In genomic region chr17:35097164-35097655, GRCm38 (mm10) we compare ENCODE assay signal across 13 mouse cellular contexts. TPM values are rescaled to one million over a fixed set of nuclear protein-coding genes. Genes with fewer than 3 reads are reported as not detected.
DNase-seq lines count a peak whose midpoint lies in the region; ATAC-seq and TF ChIP-seq lines count a peak whose summit lies in the region.
"Had no signal": no experiment of that assay in that cellular context is flagged by ENCODE, and none has a peak within 500 bp of the region (broad histone marks: within the 10 kb centered on the region; RNA-seq: fewer than 3 reads in every experiment).

No protein-coding gene starts in this region.

- peak; percentile 58 for ATAC-seq in frontal cortex, adult (ENCODE audit: low TSS enrichment)
- no peak for ATAC-seq in hindbrain, embryonic 14.5 days (ENCODE audit: low FRiP score)
- ATAC-seq in midbrain, embryonic 13.5 days, result no peak

- H3K4me3 ChIP-seq in lung, adult 2 months (replicated peaks; ENCODE audit: extremely low read depth, low read depth, low read length), result no peak overlapping the region
- H3K4me3 ChIP-seq in limb, embryonic 10.5 days, result no peak overlapping the region
- no peak overlapping the region for H3K4me3 ChIP-seq in hindbrain, embryonic 14.5 days (replicated peaks; ENCODE audit: low read length)
- no peak overlapping the region for H3K4me3 ChIP-seq in midbrain, embryonic 13.5 days (replicated peaks)
- H3K4me3 ChIP-seq: embryonic facial prominence, embryonic 15.5 days; hindbrain, embryonic 13.5 days had no signal

- no peak for TF ChIP-seq CTCF in lung, adult 2 months (IDR thresholded peaks at IDR 0.05; ENCODE audit: insufficient read depth, low read length)

- TF ChIP-seq POLR2A in lung, adult 2 months (IDR thresholded peaks at IDR 0.05; ENCODE audit: borderline replicate concordance, extremely low read depth, low read depth, low read length), result no peak

- no peak overlapping the region for H3K4me2 ChIP-seq in hindbrain, embryonic 14.5 days (replicated peaks)
- H3K4me2 ChIP-seq in midbrain, embryonic 13.5 days (replicated peaks), result no peak overlapping the region
- H3K4me2 ChIP-seq: embryonic facial prominence, embryonic 15.5 days; hindbrain, embryonic 13.5 days had no signal

- WGBS in lung, adult 2 months, result 88% methylated on average over 12 of the region's 12 CpGs
- WGBS in limb, embryonic 10.5 days, result 88% methylated on average over 12 of the region's 12 CpGs
- 76% methylated on average over 12 of the region's 12 CpGs for WGBS in hindbrain, embryonic 14.5 days
- WGBS in midbrain, embryonic 13.5 days, result 73% methylated on average over 12 of the region's 12 CpGs

- no peaks in the 10 kb centered on the region for H3K27me3 ChIP-seq in limb, embryonic 10.5 days (ENCODE audit: low read depth, poor library complexity, severe bottlenecking)
- H3K27me3 ChIP-seq in hindbrain, embryonic 14.5 days (ENCODE audit: control insufficient read depth, insufficient read depth, low read length), result no peaks in the 10 kb centered on the region
- H3K27me3 ChIP-seq in midbrain, embryonic 13.5 days, result no peaks in the 10 kb centered on the region
- H3K27me3 ChIP-seq: embryonic facial prominence, embryonic 15.5 days; hindbrain, embryonic 13.5 days had no signal

- H3K9ac ChIP-seq in hindbrain, embryonic 14.5 days, result no peak overlapping the region
- H3K9ac ChIP-seq in midbrain, embryonic 13.5 days (replicated peaks), result no peak overlapping the region
- H3K9ac ChIP-seq: embryonic facial prominence, embryonic 15.5 days had no signal

- H3K4me1 ChIP-seq in lung, adult 2 months (ENCODE audit: control insufficient read depth, insufficient read depth, low read length), result peaks cover 4% of the 10 kb centered on the region
- no peaks in the 10 kb centered on the region for H3K4me1 ChIP-seq in limb, embryonic 10.5 days
- no peaks in the 10 kb centered on the region for H3K4me1 ChIP-seq in hindbrain, embryonic 14.5 days (replicated peaks; ENCODE audit: control insufficient read depth, insufficient read depth, low read length)
- H3K4me1 ChIP-seq in midbrain, embryonic 13.5 days (replicated peaks), result no peaks in the 10 kb centered on the region
- H3K4me1 ChIP-seq: embryonic facial prominence, embryonic 15.5 days; hindbrain, embryonic 13.5 days had no signal

- 0 out of 2 replicates have a peak overlapping the region, but pooled peaks have one; percentile 33 for H3K27ac ChIP-seq in limb, embryonic 10.5 days
- no peak overlapping the region for H3K27ac ChIP-seq in hindbrain, embryonic 14.5 days
- H3K27ac ChIP-seq in midbrain, embryonic 13.5 days, result no peak overlapping the region
- H3K27ac ChIP-seq: embryonic facial prominence, embryonic 15.5 days; hindbrain, embryonic 13.5 days had no signal

- peaks cover 95% of the 10 kb centered on the region for H3K36me3 ChIP-seq in limb, embryonic 10.5 days
- peaks cover 99% of the 10 kb centered on the region for H3K36me3 ChIP-seq in hindbrain, embryonic 14.5 days (replicated peaks; ENCODE audit: control insufficient read depth, insufficient read depth)
- peaks cover 98% of the 10 kb centered on the region for H3K36me3 ChIP-seq in midbrain, embryonic 13.5 days

- no peaks in the 10 kb centered on the region for H3K9me3 ChIP-seq in limb, embryonic 10.5 days (replicated peaks)
- no peaks in the 10 kb centered on the region for H3K9me3 ChIP-seq in hindbrain, embryonic 14.5 days (ENCODE audit: control insufficient read depth, low read length)
- H3K9me3 ChIP-seq in midbrain, embryonic 13.5 days, result no peaks in the 10 kb centered on the region
- H3K9me3 ChIP-seq: embryonic facial prominence, embryonic 15.5 days; hindbrain, embryonic 13.5 days had no signal

- no peak for DNase-seq in frontal cortex, postnatal 25 days (ENCODE audit: low spot score in 2 of 2)
- DNase-seq in lung, postnatal 14 days, result peak; percentile 35
- DNase-seq in lung, adult 2 months, result no peak
- DNase-seq in cerebellum, adult 8-10 months, result peak; percentile 67
- no peak for DNase-seq in limb, embryonic 10.5 days (ENCODE audit: low spot score)
- DNase-seq in hindbrain, embryonic 14.5 days (ENCODE audit: low spot score), result no peak
- DNase-seq: gastrocnemius, postnatal 14 days had no signal

RNA-seq across cellular contexts. Expression of gene Abhd16a, which starts 8.1 kb away (rescaled TPM):
- polyA plus RNA-seq in lung, adult 2 months (2012; rRNA removed), result 196 and 245 TPM in 2 replicates
- 53.3 and 63.6 TPM in 2 replicates for polyA plus RNA-seq in limb, embryonic 10.5 days (2016; fragmentation: Nextera tagmentation; extraction: Ambion mirVana)
- polyA plus RNA-seq in hindbrain, embryonic 14.5 days (2014; fragmentation: Nextera tagmentation; extraction: Ambion mirVana), result 86.8 and 89.1 TPM in 2 replicates
- 85.1 and 86.5 TPM in 2 replicates for polyA plus RNA-seq in midbrain, embryonic 13.5 days (2015; fragmentation: Nextera tagmentation; extraction: Ambion mirVana)

RNA-seq across cellular contexts. Expression of gene Ly6g5c, which starts 10.9 kb away (rescaled TPM):
- not detected in 2 replicates for polyA plus RNA-seq in lung, adult 2 months (2012; rRNA removed)
- not detected in 2 replicates for polyA plus RNA-seq in limb, embryonic 10.5 days (2016; fragmentation: Nextera tagmentation; extraction: Ambion mirVana)
- not detected in 2 replicates for polyA plus RNA-seq in hindbrain, embryonic 14.5 days (2014; fragmentation: Nextera tagmentation; extraction: Ambion mirVana)
- polyA plus RNA-seq in midbrain, embryonic 13.5 days (2015; fragmentation: Nextera tagmentation; extraction: Ambion mirVana), result not detected in 2 replicates
- polyA plus RNA-seq: embryonic facial prominence, embryonic 15.5 days; limb, embryonic 11.5 days; neural tube, embryonic 14.5 days had no signal

RNA-seq across cellular contexts. Expression of gene Ly6g6f, which starts 11.8 kb away (rescaled TPM):
- 0.16 and 0.84 TPM in 2 replicates for polyA plus RNA-seq in lung, adult 2 months (2012; rRNA removed)
- 0.56 and 0.66 TPM in 2 replicates for polyA plus RNA-seq in limb, embryonic 10.5 days (2016; fragmentation: Nextera tagmentation; extraction: Ambion mirVana)
- 0.23 TPM in 1 of 2 replicates, not detected in the other for polyA plus RNA-seq in hindbrain, embryonic 14.5 days (2014; fragmentation: Nextera tagmentation; extraction: Ambion mirVana)
- polyA plus RNA-seq in midbrain, embryonic 13.5 days (2015; fragmentation: Nextera tagmentation; extraction: Ambion mirVana), result 0.18 and 0.19 TPM in 2 replicates
- polyA plus RNA-seq: neural tube, embryonic 14.5 days had no signal

RNA-seq across cellular contexts. Expression of gene Ly6g5b, which starts 18.0 kb away (rescaled TPM):
- polyA plus RNA-seq in lung, adult 2 months (2012; rRNA removed), result 1.4 and 2.0 TPM in 2 replicates
- 1.4 and 1.7 TPM in 2 replicates for polyA plus RNA-seq in limb, embryonic 10.5 days (2016; fragmentation: Nextera tagmentation; extraction: Ambion mirVana)
- 0.44 and 1.0 TPM in 2 replicates for polyA plus RNA-seq in hindbrain, embryonic 14.5 days (2014; fragmentation: Nextera tagmentation; extraction: Ambion mirVana)
- polyA plus RNA-seq in midbrain, embryonic 13.5 days (2015; fragmentation: Nextera tagmentation; extraction: Ambion mirVana), result 1.4 and 1.7 TPM in 2 replicates

RNA-seq across cellular contexts. Expression of gene Ly6g6d, which starts 19.3 kb away (rescaled TPM):
- 14.5 and 16.7 TPM in 2 replicates for polyA plus RNA-seq in lung, adult 2 months (2012; rRNA removed)
- polyA plus RNA-seq in limb, embryonic 10.5 days (2016; fragmentation: Nextera tagmentation; extraction: Ambion mirVana), result 0.80 and 1.1 TPM in 2 replicates
- polyA plus RNA-seq in hindbrain, embryonic 14.5 days (2014; fragmentation: Nextera tagmentation; extraction: Ambion mirVana), result 0.82 and 0.94 TPM in 2 replicates
- 1.0 and 1.9 TPM in 2 replicates for polyA plus RNA-seq in midbrain, embryonic 13.5 days (2015; fragmentation: Nextera tagmentation; extraction: Ambion mirVana)

Comparison
In these comparisons a context has a peak if more than half of its experiments do, and no peak if none do; other contexts are left out.
1. DNase-seq: peak in lung, postnatal 14 days (single experiment) and cerebellum, adult 8-10 months (single experiment); none in frontal cortex, postnatal 25 days (0 of 2), lung, adult 2 months (single experiment), limb, embryonic 10.5 days (single experiment) and hindbrain, embryonic 14.5 days (single experiment).